Mouse (Mus musculus) ovary, postnatal 14 days (tissue): ENCODE results near the gene Rnh1.

Experiments
- DNase-seq: peaks from one replicate; pipeline ENCODE4 v3.0.0; 2022; ENCODE audit warnings: low spot score

The Rnh1 gene

DNA sequence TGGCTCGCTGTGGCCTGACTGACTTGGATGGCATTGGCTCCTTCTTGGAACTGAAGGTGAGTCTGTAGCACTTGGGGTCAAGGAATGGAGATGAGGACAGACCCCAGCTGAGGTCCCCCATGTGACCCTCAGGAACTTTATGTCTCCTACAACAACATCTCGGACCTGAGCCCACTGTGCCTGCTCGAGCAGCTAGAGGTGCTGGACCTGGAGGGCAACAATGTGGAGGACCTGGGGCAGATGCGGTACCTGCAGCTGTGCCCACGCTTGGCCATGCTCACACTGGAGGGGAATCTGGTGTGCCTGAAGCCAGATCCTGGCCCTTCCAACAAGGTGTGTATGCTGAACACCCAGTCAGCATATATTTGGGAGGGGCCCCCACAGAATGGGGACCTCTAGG lies 32.8 kb upstream of the Rnh1 start:
- DNase-seq = no peak

DNA sequence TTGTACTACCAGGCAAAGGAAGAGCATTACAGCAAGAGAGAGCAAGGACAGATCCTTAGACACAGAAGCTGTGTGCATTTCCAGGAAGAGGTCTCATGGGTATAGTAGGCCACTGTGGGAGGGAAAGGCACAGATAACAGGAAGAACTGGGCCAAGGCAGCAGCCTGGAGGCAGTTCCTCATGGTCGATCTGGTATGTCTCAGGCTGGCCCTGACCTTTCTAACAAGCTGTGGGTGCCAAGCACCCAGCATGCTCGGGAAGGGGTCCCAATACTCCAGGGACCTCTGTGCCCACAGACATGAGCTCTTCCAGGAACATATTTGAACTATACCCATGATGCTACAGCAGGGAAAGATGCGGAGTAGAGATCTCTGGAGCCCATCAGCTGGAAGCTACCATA lies 31.9 kb upstream of the Rnh1 start:
- no peak for DNase-seq

DNA sequence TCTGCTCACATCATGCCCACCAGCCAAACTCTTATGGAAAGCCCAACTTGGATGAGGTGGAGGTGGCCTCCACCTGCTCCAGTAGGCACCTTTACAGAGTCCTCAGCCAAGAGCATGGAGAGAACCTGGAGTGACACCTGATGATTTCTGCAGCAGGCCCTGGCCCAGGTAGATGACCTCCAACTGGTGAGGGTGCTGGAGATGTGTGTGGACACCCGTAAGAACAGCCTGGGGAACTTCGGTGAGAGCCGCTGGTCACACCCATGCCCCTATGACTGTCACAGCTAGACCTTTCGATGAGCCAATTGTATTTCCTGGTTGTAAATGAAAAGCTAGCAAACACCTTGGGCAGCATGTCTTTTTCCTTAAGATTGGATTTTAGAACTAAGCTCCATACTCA lies 25.5 kb upstream of the Rnh1 start:
- DNase-seq = no peak

DNA sequence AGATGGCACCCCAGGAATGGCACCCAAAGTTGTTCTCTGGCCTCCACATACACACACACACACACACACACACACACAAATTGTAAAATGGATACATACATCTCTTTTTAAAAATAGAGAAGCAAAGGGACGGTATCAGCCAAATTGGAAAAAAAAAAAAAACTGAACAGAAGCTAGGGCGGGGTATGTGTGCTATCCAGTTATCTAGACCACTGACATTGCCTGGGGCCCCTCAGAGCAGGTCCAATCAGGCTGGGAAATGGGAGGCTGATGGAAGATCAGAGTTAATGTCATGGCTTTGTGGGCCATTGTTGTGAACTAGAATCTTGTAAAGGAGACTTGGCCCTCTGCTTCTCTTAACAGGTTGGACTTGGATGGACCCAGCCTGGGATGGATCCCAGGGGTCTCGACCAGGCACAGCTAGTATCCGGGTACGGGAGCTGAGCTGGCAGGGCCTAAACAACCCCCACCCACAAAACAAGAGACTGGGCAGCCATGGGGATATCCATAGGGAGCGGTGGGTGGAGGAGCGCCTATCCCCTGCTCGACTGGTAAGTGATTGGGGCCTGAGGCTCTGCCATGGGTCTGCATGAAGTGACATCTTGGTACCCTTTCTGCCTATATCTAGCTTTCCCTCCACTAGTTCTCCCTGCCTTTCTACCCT lies 24.1 kb upstream of the Rnh1 start:
- no peak for DNase-seq

DNA sequence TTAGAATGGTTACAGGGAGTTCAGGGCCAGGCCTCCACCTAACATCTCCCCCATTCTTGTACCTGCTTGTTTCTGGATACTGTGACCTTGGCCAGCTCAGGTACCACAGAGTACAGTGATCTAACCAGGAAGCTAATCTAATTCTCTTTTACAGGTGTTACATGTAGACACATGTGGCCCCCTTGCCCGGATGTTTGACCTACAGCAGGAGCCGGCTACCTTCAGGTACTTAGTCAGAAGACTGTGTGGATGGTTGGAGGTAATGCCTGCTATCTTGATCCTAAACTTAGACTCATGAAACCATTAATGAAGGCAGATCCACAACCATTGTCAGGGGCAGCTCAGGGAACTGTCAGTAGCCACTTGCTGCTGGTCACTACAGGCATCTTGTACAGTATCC lies 23.1 kb upstream of the Rnh1 start:
- no peak for DNase-seq

DNA sequence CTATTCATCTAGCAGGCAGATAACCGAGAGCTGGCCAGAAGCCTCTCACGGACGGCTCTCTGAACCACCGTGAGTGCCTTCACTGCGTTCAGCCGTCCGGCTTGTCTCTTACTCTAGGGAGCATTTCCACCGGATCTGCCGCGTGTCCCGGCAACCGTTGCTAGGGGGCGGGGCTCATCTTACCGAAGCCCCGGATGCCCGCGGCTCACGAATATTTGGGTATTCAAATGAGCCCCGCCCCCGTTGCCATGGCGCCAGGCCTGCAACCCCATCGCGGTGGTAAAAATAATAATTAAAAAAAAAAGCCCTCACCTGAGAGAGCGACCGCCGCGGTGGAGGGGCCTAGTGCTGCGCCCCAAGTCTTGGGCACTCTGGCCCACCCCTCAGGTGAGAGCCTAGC lies 22.2 kb upstream of the Rnh1 start:
- peak; percentile 89 for DNase-seq

DNA sequence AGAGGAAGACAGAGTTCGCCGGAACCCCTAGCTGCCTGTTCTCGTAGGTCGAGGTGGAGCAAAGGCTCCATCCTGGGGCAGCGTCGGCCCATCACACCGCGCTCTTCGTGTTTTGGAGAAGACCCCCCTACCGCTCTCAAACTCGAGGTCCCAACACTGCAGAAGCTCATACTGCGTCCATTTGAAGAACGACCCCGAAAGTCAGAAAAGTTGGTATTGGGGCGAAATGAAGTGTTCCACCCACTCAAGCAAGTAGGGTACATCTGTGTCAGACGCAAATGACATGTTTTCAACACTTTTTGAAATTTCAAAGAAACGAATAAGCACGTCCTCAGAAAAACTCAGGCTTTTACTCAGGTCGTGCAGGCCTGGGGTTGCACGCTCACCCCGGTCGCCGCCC lies 21.8 kb upstream of the Rnh1 start:
- no peak for DNase-seq

DNA sequence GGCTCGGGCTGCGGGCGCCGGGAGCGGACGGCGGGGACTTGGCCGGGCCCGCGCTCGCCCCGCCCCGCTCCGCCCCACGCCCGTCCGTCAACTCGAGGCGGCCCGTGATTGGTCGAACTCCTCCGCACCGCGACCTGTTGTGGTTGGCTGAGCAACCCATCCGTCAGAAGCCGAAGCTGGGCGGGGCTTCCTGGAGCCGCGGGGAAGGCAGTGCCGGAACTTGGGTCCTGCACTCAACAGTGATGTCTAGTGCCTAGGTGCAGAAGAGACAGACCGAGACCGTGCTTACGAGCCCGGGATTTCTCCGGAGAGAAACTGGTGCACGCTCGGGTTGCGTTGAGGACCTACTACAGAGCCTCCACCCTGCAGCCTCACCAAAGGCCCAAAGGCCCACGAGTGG lies 21.3 kb upstream of the Rnh1 start, which contains the start of the genes Hras and Lrrc56:
Gene Hras, minus strand, starts transcription at position 58 of the 400 bp plus-strand sequence.
Gene Lrrc56, plus strand, starts transcription at position 210 of the 400 bp plus-strand sequence.
- peak; percentile 96 for DNase-seq

DNA sequence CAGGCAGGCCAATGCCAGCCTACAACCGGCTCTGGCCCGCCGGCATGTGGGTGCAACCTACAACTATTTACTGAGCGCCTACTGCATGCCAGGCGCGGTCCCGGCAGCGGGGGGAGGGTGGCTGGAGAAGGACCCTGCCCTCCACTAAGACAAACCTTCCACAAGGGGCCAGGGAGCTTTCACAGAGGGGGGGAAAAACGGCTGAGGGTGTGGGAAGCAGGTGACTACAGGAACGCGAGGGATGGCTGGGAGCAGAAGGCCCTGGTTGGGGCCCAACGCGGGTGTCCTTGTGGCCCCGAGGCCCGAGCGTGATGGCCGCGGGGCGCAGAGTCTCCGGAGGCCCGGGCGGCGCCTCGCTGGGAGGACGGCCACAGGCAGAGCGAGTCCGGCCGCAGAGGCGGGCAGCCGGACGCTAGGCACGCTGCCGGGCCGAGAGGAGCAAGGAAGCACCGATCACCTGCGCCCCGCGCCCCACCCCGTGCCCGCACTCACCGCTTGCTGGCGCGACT lies 20.7 kb upstream of the Rnh1 start:
- DNase-seq = no peak

DNA sequence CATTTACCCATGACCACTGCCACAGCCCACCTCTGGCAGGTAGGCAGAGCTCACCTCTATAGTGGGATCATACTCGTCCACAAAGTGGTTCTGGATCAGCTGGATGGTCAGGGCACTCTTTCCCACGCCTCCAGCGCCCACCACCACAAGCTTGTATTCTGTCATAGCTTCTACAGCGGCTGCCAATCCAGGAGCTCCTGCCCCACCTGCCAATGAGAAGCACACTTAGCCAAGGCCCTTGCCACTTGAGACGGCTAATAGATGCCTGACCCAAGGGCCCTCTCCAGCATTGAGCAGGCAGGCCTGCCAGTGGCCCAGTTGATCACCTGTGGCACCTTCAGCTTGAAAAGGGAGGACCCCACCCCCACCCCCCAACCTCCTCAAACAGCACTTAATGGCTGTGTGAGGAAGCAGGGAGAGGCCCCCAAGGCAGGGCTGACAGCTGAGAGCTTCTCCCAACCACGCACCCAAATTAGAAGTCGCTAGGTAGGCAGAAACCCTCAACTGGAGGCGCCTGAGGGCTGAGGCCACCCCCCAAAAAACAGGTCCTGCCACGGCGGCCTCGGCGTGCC lies 20.2 kb upstream of the Rnh1 start:
- no peak for DNase-seq

DNA sequence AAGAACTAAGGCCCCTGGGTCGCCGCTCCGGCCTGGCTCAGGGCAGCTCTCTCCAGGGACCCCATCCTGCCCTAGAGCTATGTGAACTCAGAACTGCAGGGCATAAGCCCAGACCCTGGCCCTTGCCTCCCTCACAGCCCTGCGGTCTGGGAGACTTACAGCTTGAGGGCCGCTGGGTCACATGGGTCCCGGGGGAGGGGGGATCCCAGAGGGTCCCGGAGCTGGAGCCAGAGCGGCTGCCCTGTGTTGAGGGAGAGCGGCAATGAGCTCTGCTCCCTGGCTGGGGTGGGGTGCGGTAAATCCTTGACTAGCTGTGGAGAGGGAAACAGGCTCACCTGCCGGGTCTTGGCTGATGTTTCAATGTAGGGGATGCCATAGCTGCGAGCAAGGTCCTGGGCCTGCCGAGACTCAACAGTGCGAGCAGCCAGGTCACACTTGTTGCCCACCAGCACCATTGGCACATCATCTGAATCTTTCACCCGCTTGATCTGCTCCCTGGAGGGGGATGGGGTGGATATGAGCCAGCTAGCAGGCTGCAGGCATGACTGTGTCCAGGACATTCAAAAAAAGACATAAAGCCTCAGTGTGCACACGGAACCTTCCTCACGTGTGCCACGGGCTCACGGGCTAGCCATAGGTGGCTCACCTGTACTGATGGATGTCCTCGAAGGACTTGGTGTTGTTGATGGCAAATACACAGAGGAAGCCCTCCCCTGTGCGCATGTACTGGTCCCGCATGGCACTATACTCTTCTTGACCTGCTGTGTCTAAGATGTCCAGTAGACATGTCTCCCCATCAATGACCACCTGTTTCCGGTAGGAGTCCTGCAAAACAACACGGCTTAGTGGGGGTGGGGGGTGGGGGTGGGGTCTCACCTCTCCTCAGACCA lies 19.4 kb upstream of the Rnh1 start:
- DNase-seq = no peak

DNA sequence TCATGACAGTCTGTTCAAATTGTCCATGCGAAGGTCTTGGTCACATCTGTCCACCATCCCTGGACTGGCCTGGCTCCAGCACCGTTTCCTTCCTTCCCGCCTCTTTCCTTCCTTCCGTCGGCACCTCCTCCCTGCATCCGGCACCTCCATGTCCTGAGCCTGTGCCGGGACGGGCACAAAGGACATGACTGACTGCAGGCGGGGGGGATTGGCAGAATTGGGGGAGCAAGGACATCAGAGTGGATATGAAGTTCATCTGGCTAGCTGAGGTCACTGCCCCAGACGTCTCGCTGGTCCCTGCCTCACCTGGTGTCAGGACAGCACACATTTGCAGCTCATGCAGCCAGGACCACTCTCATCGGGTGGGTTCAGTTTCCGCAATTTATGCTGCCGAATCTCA lies 18.4 kb upstream of the Rnh1 start:
- DNase-seq = no peak

DNA sequence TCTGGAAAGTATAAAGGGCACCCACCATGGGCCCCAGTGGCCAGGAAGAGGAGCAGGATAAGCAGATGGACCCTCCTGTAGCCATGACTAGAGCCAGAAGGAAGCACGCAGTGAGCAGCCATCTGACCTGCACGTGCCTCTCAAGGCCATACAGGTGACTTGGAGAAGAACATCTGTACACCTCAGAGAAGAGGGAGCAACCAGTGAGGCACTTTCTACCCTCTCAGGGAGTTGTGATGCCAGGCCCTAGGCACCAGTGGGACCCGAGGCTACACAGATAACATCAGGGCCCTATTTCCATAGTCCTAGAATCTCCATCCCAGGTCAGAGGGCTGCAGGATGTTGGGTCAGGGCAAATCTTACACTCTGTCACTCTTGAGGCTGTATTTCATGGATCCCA lies 17.6 kb upstream of the Rnh1 start:
- no peak for DNase-seq

DNA sequence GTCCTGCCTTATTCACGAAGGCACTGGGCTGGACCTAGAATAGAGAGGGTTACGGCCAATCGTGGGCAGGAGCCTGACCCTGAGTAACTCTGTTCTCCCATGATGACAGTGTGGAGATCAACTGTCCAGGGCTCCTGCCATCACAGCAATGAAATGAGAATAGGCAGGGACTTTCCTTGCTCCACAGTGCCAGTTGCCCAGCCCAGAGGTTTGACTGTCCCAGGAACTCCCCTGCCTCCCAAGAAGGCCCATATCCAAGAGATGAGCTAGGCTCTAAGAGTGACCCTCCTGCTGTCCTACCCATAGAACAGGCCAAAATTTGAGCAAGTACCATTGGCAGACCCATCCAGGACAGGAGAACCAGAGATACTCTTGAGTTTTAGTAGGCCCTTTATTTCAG lies 16.1 kb upstream of the Rnh1 start:
- DNase-seq = no peak

DNA sequence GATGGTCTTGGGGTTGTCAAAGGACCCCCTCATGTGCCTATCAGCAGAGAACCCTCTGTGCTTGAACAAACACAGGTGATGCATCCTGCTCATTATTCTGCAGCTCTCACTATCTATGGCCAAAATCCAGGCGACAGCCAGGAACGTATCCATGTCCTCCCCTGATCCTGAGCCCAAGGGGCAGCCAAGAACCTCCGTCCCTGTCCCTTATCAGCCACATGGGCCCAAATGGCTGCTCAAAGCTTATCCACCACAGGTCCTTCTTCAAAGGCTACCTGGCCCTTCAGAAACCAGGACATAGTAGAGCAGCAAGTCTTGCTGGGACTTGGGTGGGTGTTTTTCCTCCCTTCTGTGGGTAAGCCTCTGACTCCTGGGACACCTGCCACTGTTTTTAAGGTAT lies 15.5 kb upstream of the Rnh1 start:
- no peak for DNase-seq

DNA sequence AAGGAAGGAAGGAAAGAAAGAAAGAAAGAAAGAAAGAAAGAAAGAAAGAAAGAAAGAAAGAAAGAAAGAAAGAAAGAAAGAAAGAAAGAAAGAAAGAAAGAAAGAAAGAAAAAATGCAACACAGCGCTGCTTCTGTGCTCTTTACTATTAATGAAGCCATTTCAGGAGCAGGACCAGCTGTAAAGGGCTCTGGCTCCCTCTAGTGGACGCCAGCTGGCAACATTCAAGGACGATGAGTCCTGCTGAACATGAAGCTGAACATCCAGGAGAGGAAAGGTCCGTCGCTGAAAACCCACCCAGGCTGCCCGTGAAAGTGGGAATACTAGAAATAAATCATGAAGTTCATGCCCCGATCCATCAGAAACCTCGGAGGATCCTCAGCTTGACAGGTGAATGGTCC lies 3.5 kb upstream of the Rnh1 start:
- peak; percentile 80 for DNase-seq

DNA sequence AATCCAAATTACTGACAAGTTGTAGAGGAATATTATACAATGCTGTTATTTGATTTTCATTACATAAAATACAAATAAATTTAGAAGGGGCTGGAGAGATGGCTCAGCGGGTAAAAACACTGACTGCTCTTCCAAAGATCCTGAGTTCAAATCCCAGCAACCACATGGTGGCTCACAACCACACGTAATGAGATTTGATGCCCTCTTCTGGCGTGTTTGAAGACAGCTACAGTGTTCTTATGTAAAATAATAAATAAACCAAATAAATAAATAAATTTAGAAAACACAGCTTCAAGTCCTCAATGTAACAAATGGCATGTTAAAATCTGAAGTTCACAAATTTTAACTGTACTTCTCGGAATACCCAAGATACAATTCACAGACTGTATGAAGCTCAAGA lies 2.4 kb upstream of the Rnh1 start:
- DNase-seq = no peak

DNA sequence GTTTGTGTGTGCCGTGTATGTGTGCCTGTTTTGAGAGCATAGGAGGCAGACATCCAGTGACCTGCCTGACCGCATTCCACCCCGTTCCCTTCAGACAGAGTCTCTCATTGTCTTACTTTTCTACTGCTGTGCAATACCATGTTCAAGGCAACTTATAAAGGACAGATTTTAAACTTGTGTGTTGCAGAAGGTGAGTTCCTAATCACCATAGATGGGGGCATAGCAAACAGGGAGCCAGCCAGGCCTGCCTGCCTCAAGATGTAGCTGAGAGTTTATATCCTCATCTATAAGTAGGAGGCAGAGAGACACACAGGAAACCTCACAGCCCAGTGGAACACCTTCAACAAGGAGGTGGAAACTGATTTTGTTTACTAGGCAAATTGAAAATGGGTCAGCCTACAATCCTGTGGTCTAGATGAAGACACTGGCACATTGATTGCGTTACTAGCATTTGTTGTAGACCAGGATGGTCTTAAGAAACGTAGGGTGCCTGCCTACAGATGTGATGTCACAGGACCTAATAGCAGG lies 730 bp upstream of the Rnh1 start:
- no peak for DNase-seq

DNA sequence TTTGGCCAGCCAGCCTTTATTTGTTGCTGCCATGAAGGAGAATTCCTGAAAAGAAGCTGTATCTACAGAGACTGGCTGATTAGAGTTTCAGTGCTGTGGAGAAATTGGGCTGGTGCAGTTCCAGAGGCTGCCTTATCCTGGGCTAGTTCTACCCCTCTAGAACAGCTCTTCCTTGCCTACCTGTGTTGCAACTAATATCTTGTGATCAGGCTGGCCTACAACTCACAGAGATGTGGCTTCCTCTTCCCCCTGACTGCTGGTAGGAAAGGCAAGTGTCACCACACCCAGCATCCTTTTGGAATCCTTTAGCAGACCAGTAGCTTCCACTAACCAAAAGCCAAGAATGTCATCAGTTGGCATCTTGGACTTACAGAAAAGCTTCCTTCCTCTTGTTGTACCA lies 2.8 kb downstream of the Rnh1 start:
- no peak for DNase-seq

DNA sequence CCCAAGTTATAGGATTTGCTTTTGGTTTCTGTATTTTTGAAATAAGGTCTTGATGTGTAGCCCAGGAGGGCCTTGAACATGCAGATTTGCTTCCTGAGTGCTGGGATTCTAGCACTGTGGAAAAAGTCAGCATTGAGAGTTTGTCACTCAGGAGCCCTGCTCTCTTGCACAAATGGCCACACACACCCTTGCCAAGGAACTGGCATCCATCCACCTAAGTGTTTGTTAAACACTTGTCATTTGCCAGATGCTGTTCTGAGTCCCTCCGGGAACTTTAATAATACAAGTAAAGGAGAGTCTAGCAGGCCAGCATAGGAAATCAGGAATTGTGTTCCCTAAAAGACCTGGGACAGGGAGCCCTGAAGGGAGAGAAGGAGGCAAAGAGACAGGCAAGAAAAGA lies 3.4 kb downstream of the Rnh1 start:
- DNase-seq = no peak

DNA sequence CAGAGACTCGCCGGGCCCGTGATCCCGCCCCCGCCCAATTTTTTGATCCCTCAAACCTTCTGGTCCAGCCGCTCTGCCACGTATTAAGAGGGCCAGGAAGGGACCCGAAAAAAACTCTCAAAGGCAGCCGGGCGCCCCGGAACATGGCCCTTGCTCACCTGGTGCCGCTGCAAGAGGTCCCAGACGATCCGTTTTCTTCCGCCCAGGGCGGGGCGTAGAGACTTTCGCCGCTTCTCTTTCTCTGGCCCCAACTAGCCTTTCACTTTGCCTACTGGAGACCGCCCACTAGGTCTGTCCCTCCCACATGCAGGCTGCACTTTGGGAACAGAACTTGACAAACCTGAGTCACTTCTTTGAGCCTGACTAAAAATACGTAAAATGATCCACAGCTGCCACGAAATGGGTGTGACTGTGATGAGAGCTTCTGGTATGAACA lies 4.1 kb downstream of the Rnh1 start:
- peak; percentile 52 for DNase-seq

DNA sequence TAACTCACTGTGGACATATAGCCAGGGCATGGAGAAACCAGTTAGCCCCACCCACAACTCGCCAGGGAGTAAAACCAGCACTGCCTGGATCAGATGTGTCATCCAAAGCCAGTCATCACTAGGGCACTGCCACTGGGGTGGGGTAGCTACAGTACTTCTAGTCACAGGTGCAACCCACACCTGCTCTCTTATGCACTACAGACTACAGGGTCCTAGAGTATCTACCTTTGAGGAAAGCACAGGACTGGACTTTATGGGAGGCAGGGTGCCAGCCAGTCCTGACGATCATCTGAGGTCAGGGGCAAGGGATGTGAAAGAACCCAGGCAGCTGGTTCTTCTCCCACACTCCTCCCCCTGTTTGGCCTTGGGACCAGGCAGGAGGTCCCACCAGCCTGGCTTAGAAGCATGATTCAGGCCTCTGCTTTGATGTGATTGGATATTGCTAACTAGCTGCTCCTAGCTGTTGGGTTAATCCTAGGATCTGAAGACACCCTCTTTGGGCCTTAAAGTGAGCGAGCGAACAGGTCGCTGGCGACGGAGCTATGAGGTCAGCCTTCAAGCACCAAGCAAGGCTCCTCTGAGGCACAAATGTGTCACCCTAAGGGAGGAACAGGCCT lies 4.6 kb downstream of the Rnh1 start:
- peak; percentile 44 for DNase-seq
